Mouse (Mus musculus): ENCODE measurements around the gene H2al1f.
"Not testable (repeated sequence)": the region's sequence is repeated elsewhere in the genome, so short reads cannot be mapped to it uniquely, and the experiment has no call there.

Gene H2al1f

GRCm38 (mm10) chrX:11314858-11315257 is at the start of gene H2al1f:
Gene H2al1f (plus strand): TSS chrX:11315158.
- DNase-seq (ENCODE audit: low spot score), result not testable (repeated sequence)

DNA sequence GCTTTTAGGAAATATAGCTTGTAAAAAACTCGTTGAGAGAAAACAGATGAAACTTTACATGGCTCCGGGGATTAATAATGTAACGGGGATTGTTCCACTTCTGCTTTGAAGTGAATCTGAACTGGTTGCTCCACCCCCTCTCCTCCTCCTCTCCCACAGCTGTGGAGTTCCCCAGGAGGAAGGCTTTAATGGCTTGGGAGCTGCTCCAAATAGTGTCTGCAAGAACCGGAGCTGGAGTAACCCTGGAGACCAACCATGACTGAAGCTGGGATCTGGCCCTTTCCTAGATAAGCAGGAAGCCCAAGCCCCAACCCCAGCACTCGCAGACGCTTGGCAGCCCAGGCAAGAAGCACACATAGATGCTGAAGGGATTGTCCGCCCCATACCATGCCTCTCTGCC is 47.2 kb upstream of the H2al1f start:
- no peak for DNase-seq (ENCODE audit: low spot score)

DNA sequence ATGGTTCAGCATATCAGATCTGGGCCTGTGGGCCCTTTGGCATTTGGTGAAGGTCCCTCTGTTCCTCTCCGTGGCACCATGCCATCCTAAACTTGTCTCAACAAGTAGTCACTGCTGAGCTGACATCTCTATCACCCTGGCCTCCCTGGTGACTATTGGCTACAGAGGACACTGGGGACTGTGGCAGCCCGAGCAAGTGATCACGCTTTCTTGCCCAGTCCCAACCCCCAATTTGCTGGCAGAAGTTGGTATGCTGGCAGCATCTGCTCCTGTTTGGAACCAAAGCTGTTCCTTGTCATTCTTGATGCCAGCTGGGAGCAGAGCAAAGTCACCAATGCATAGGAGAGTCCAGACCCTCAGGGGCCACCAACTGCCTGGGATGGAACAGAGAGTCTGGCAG is 45.9 kb upstream of the H2al1f start:
- no peak for DNase-seq (ENCODE audit: low spot score)

DNA sequence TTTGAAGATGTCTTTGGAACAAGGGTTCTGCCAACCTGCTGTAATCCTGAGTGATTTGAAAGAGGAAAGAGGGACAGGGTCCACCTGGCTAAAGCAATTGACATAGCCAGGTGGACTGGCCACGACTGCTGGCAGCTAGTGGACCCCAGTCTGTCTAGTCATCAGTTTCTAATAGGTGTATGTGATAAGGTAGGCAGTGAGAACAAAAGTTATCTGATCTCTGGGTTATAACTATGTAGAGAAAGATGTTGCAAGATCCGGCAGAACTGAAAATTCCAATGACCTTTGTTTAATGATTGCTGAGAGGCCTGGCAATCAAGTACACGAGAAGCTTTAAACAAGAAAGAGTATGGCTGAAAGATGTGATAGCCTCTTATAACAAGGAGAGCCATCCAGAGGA is 41.8 kb upstream of the H2al1f start:
- DNase-seq (ENCODE audit: low spot score), result no peak

DNA sequence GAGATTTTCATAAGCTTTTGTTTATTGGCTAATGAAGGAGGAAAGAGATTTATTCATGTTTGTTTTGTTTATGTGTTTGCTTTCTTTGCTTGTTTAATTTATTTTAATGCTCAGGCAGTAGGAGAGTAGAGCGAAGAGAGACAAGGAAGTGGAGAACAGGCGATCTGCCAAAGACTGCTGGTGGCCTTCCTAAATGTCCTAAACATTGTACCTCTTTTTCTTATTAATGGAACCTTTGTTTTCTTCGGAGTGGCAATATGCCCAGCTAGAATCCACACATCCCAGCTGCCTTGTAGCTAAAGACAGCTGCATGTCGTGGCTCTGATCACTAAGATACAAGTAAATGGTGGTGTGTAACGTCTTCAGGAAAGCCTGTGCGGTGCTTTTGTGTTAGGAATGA is 37.9 kb upstream of the H2al1f start:
- DNase-seq (ENCODE audit: low spot score), result no peak

DNA sequence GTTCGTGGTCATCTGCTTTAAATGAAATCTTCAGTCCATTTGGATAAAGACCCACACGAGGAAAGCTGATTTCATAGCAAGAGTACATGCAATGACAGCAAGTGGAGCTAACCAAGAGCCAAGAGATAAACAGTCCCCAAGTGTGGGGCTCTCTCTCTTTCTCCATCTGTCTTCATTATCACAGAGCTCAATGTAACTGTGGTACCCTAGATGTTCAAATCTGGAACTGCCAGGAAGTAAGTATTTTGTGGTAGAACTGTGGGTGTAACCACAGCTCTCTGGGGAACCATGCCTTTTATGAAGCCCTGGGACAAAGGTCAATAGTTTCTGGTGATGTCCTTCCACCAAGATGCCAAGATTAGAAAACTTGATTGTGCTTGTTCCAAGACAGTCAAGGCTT is 34.2 kb upstream of the H2al1f start:
- DNase-seq (ENCODE audit: low spot score), result no peak

- DNase-seq (ENCODE audit: low spot score), result no peak
Measured at GRCm38 (mm10) chrX:11288306-11288882, 26.6 kb upstream of the H2al1f start.

GRCm38 (mm10) chrX:11289244-11289643 is 25.7 kb upstream of the H2al1f start:
- DNase-seq (ENCODE audit: low spot score), result no peak

- DNase-seq (ENCODE audit: low spot score), result not testable (repeated sequence)
Measured at GRCm38 (mm10) chrX:11298957-11299356, 16.0 kb upstream of the H2al1f start, which contains the start of gene H2al1a. Gene H2al1a (plus strand): TSS chrX:11299257.

- DNase-seq (ENCODE audit: low spot score), result not testable (repeated sequence)
Measured at GRCm38 (mm10) chrX:11302132-11302531, 12.8 kb upstream of the H2al1f start, which contains the start of gene H2al1b. Gene H2al1b (plus strand): TSS chrX:11302432.

- not testable (repeated sequence) for DNase-seq (ENCODE audit: low spot score)
Measured at GRCm38 (mm10) chrX:11305355-11305754, 9.6 kb upstream of the H2al1f start, which contains the start of gene H2al1c. Gene H2al1c (plus strand): TSS chrX:11305655.

- not testable (repeated sequence) for DNase-seq (ENCODE audit: low spot score)
Measured at GRCm38 (mm10) chrX:11308524-11308923, 6.4 kb upstream of the H2al1f start, which contains the start of gene H2al1d. Gene H2al1d (plus strand): TSS chrX:11308824.

- not testable (repeated sequence) for DNase-seq (ENCODE audit: low spot score)
Measured at GRCm38 (mm10) chrX:11311634-11312033, 3.3 kb upstream of the H2al1f start, which contains the start of gene H2al1e. Gene H2al1e (plus strand): TSS chrX:11311934.

- not testable (repeated sequence) for DNase-seq (ENCODE audit: low spot score)
Measured at GRCm38 (mm10) chrX:11317956-11318355, 3.0 kb downstream of the H2al1f start, which contains the start of gene H2al1g. Gene H2al1g (plus strand): TSS chrX:11318256.

DNA sequence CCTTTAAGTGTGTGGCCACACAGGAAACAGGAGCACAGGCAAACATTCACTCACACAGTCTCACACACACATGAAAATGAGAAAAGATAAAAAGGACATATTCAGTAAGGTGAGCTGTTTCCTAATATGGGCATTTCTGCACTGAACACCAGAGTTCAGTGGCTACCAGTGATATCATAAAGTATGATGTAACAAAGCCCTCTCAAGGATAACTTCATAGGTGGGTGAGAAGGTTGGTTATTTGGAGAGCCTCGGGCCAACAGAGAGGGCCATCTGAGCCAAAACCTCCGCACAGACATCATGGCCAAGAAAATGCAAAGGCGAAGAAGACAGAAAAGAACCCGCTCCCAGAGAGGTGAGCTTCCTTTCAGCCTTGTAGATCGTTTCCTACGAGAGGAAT is 6.2 kb downstream of the H2al1f start, which contains the start of gene H2al1h:
Gene H2al1h (plus strand): TSS at position 301 of the 400 bp plus-strand sequence.
- not testable (repeated sequence) for DNase-seq (ENCODE audit: low spot score)

GRCm38 (mm10) chrX:11324359-11324758 is 9.4 kb downstream of the H2al1f start, which contains the start of gene H2al1i:
Gene H2al1i (plus strand): TSS chrX:11324659.
- not testable (repeated sequence) for DNase-seq (ENCODE audit: low spot score)

DNA sequence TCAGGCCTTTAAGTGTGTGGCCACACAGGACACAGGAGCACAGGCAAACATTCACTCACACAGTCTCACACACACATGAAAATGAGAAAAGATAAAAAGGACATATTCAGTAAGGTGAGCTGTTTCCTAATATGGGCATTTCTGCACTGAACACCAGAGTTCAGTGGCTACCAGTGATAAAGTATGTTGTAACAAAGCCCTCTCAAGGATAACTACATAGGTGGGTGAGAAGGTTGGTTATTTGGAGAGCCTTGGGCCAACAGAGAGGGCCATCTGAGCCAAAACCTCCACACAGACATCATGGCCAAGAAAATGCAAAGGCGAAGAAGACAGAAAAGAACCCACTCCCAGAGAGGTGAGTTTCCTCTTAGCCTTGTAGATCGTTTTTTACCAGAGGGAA is 12.6 kb downstream of the H2al1f start, which contains the start of gene H2al1j:
Gene H2al1j (plus strand): TSS at position 301 of the 400 bp plus-strand sequence.
- not testable (repeated sequence) for DNase-seq (ENCODE audit: low spot score)

- no peak for DNase-seq (ENCODE audit: low spot score)
Measured at GRCm38 (mm10) chrX:11345762-11346161, 30.8 kb downstream of the H2al1f start.

GRCm38 (mm10) chrX:11346756-11347155 is 31.8 kb downstream of the H2al1f start:
- DNase-seq (ENCODE audit: low spot score), result no peak

- no peak for DNase-seq (ENCODE audit: low spot score)
Measured at GRCm38 (mm10) chrX:11360823-11361222, 45.9 kb downstream of the H2al1f start.

DNA sequence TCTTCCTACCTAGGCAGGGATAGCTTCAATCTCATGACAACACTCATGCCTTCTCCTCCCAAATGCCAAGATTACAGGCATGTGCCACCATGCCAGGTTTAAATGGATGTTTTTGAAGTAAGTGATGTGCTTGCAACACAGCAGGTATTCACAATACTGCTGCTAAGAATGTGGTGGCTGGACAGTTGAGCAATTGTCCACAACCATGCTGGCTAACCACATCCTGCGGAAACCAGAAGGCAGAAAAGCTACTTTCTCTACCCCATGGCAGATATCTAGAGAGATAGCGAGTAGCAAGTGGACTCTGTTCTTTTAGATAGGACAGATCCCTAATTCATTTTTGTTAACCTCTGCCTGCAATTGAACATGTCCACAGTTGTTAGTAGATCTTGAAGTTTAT is 46.3 kb downstream of the H2al1f start:
- DNase-seq (ENCODE audit: low spot score), result no peak

DNA sequence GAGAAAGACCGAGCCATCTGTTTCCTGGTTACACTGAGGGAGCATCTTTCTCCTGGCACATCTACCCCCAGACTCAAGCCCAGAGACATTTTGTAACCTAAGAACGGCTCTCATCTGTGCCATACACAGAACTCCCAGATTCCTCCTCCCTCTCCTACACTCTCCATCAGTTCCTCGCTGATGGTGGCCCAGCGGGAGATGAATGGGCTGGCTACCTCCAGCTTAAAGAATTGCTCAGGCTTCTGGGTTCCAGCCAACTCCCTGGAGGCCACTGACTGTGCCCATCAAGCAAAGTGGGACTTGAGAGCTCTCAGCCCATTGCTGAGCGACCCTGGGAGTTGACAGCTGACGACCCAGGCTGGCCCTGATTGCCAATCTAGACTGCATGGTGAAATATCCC is 48.9 kb downstream of the H2al1f start:
- no peak for DNase-seq (ENCODE audit: low spot score)
